In the genomic region with DNA sequence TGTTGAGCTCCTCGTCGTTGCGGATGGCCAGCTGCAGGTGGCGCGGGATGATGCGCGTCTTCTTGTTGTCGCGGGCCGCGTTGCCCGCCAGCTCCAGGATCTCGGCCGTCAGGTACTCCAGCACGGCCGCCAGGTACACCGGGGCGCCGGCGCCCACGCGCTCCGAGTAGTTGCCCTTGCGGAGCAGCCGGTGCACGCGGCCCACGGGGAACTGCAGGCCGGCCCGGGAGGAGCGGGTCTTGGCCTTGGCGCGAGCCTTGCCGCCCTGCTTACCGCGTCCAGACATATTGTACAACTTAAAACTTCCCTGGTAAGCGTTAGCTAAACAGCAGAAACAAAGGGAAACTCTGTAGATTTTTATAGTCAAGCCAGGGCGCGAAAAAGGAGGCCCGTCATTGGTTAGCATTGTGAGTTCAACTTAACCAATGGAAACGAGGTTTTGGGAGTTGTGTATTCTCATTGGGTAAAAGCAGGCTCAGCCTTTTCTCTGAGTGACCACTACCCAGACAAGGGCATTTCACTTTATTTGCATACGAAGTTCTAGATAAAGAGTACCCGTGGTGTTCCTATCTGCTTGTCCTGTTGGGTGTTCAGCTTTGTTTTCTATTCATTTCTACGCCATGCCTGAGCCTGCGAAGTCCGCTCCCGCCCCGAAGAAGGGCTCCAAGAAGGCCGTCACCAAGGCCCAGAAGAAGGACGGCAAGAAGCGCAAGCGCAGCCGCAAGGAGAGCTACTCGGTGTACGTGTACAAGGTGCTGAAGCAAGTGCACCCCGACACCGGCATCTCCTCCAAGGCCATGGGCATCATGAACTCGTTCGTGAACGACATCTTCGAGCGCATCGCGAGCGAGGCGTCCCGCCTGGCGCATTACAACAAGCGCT, we compare ENCODE assay signal across 8 mouse cellular contexts. TPM values are rescaled to one million over a fixed set of nuclear protein-coding genes. Genes with fewer than 3 reads are reported as not detected.
DNase-seq lines count a peak whose midpoint lies in the region; ATAC-seq lines count a peak whose summit lies in the region.
"Not testable (repeated sequence)": the region's sequence is repeated elsewhere in the genome, so short reads cannot be mapped to it uniquely, and the experiment has no call there.

Gene Hist1h2ah, minus strand, starts transcription at position 302 of the 882 bp plus-strand sequence.
Gene Hist1h2bk, plus strand, starts transcription at position 604 of the 882 bp plus-strand sequence.

- H3K4me1 ChIP-seq in embryonic facial prominence, embryonic 12.5 days = peaks cover 16% of the 10 kb centered on the region; the same call in 1 of the 2 replicates
- H3K4me1 ChIP-seq in midbrain, embryonic 11.5 days (ENCODE audit: control insufficient read depth, insufficient read depth, low read length) = peaks cover 14% of the 10 kb centered on the region

- peak within 1 kb of the TSS; percentile 66 for H3K4me2 ChIP-seq in embryonic facial prominence, embryonic 12.5 days (replicated peaks)
- peak within 1 kb of the TSS; percentile 68 for H3K4me2 ChIP-seq in midbrain, embryonic 11.5 days

- not testable (repeated sequence) for H3K27me3 ChIP-seq in embryonic facial prominence, embryonic 12.5 days; midbrain, embryonic 11.5 days (ENCODE audit: control insufficient read depth, insufficient read depth, low read length)

- H3K9me3 ChIP-seq in embryonic facial prominence, embryonic 12.5 days; midbrain, embryonic 11.5 days (ENCODE audit: control insufficient read depth, low read length): not testable (repeated sequence)

- peak; percentile 94 for DNase-seq in 3134 (ENCODE audit: extremely low read depth, insufficient read length, low spot score)
- peak; percentile 72 to 82 for DNase-seq in adrenal gland, postnatal 36 days
- peak; percentile 98 for DNase-seq in heart, adult 11 months
- peak; percentile 82 for DNase-seq in kidney, adult 11 months
- DNase-seq in left cerebral cortex, postnatal 4 days = peak; percentile 78
- DNase-seq in midbrain, embryonic 11.5 days (ENCODE audit: low spot score, missing footprints) = peak; percentile 98
- peak; percentile 71 for DNase-seq in right cerebral cortex, postnatal 4 days

- not testable (repeated sequence) for H3K36me3 ChIP-seq in embryonic facial prominence, embryonic 12.5 days; midbrain, embryonic 11.5 days (ENCODE audit: control insufficient read depth, insufficient read depth, low read length)

- ATAC-seq in embryonic facial prominence, embryonic 12.5 days (ENCODE audit: insufficient number of reproducible peaks, insufficient read depth, low FRiP score, low TSS enrichment) = peak; percentile 98
- peak; percentile 98 for ATAC-seq in midbrain, embryonic 11.5 days (ENCODE audit: low FRiP score)

- H3K9ac ChIP-seq in embryonic facial prominence, embryonic 12.5 days = peak within 1 kb of the TSS; percentile 64
- H3K9ac ChIP-seq in midbrain, embryonic 11.5 days (ENCODE audit: low read length) = peak within 1 kb of the TSS; percentile 86

- peak within 1 kb of the TSS; percentile 40 for H3K4me3 ChIP-seq in embryonic facial prominence, embryonic 12.5 days
- H3K4me3 ChIP-seq in midbrain, embryonic 11.5 days (ENCODE audit: low read depth, low read length) = peak within 1 kb of the TSS; percentile 38

- intact Hi-C loops in left cerebral cortex, postnatal 4 days (cut with DNase I) = loop anchor here (10.0 kb wide), 1 partner anchor 301 kb away; the partner anchor contains the start of gene Hist1h4j

- WGBS in embryonic facial prominence, embryonic 12.5 days = under 1% methylated on average over 29 of the region's 69 CpGs
- WGBS in midbrain, embryonic 11.5 days = under 1% methylated on average over 20 of the region's 69 CpGs

- peak within 1 kb of the TSS; percentile 91 for H3K27ac ChIP-seq in embryonic facial prominence, embryonic 12.5 days
- peak within 1 kb of the TSS; percentile 93 for H3K27ac ChIP-seq in midbrain, embryonic 11.5 days (ENCODE audit: low read depth, low read length)

RNA-seq across cellular contexts. Expression of gene Hist1h2ah, which starts in this region (rescaled TPM):
- total RNA-seq in adrenal gland, postnatal 36 days (2021) = 10 to 100 TPM; 58.6 to 69.2 TPM
- 8.0 and 8.3 TPM in 2 replicates for polyA plus RNA-seq in embryonic facial prominence, embryonic 12.5 days (2016; fragmentation: Nextera tagmentation; extraction: Ambion mirVana)
- 100 to 1,000 TPM; 126 to 134 TPM for total RNA-seq in left cerebral cortex, postnatal 4 days (2021)
- polyA plus RNA-seq in midbrain, embryonic 11.5 days (2014; fragmentation: Nextera tagmentation; extraction: Ambion mirVana) = 6.3 and 6.8 TPM in 2 replicates

RNA-seq across cellular contexts. Expression of gene Hist1h2bk, which starts in this region (rescaled TPM):
- 10 to 100 TPM; 67.8 to 68.6 TPM for total RNA-seq in adrenal gland, postnatal 36 days (2021)
- polyA plus RNA-seq in embryonic facial prominence, embryonic 12.5 days (2016; fragmentation: Nextera tagmentation; extraction: Ambion mirVana) = 19.4 and 20.1 TPM in 2 replicates
- total RNA-seq in left cerebral cortex, postnatal 4 days (2021) = 100 to 1,000 TPM in 1 of 2 experiments, 10 to 100 TPM in 1; 95.1 to 120 TPM
- 9.9 and 11.3 TPM in 2 replicates for polyA plus RNA-seq in midbrain, embryonic 11.5 days (2014; fragmentation: Nextera tagmentation; extraction: Ambion mirVana)

Comparison
In these comparisons a context has a peak if more than half of its experiments do, and no peak if none do; other contexts are left out.
1. Peak in every context shown above with its lines: DNase-seq, ATAC-seq, H3K4me3 ChIP-seq and H3K27ac ChIP-seq.